Mouse (Mus musculus) macrophage (primary cell): ENCODE measurements around the gene Manba. TPM values are rescaled to one million over a fixed set of nuclear protein-coding genes. Genes with fewer than 3 reads are reported as not detected.
A peak's percentile ranks its signal among the peaks of the same experiment; 100 is the strongest.
"Not testable (repeated sequence)": the region's sequence is repeated elsewhere in the genome, so short reads cannot be mapped to it uniquely, and the experiment has no call there.

Experiments used
- H3K27ac ChIP-seq: fragments of 350-480 bp; formaldehyde crosslinking; 2 replicates; pipeline ENCODE4 v1.9.0; 2021
- H3K36me3 ChIP-seq: fragments of 350-480 bp; formaldehyde crosslinking; 2 replicates; pipeline ENCODE4 v1.9.0; 2021; ENCODE audit errors: inconsistent target
- H3K4me3 ChIP-seq: fragments of 350-480 bp; formaldehyde crosslinking; 2 replicates; pipeline ENCODE4 v1.9.0; 2021; ENCODE audit errors: inconsistent target
- H3K79me2 ChIP-seq: fragments of 350-480 bp; formaldehyde crosslinking; 2 replicates; pipeline ENCODE4 v1.9.0; 2021; ENCODE audit errors: inconsistent target
- WGBS: methylation state at CpG from one replicate; pipeline ENCODE4 v1.1.7; 2026; ENCODE audit warnings: inconsistent platforms; ENCODE audit not compliant: missing documents; 5-methylcytosine and 5-hydroxymethylcytosine counted together
- polyA plus RNA-seq: library from polyadenylated mRNA; stranded (reverse); fragments of 250-400 nt; gene quantifications from 3 replicates; pipeline ENCODE4 v1.2.4, GENCODE M21; 2018; ENCODE audit warnings: inconsistent platforms

The Manba gene
- polyA plus RNA-seq, 1 experiment from 2014 or later: 27.0 TPM

DNA sequence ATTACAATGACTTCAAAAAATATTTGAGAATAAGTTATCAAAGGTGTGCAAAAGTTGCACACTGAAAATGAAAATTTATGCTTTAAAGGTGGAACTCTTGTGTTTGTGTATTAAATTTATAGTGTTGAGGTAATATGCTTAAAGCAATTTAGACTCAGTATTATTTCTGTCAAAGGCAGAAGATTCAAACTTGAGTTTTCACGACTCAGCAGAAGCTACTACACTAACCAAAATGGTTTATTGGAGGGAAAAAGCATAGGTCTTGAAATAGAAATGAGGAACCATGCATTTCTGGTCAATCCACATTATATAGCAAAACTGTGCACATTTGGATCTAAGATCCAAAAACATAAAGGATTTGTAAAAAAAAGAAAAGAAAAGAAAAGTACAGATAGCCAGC, 14.6 kb upstream of the Manba start:
- Histone ChIP-seq H3K36me3 (peaks cover 12% of the 10 kb centered on the region; the same call in 1 of the 2 replicates), H3K4me3 (no peak overlapping the region), H3K27ac (peak overlapping the region; percentile 21), H3K79me2 (no peaks in the 10 kb centered on the region)
- WGBS: 8% methylated on average over 1 of the region's 1 CpGs

DNA sequence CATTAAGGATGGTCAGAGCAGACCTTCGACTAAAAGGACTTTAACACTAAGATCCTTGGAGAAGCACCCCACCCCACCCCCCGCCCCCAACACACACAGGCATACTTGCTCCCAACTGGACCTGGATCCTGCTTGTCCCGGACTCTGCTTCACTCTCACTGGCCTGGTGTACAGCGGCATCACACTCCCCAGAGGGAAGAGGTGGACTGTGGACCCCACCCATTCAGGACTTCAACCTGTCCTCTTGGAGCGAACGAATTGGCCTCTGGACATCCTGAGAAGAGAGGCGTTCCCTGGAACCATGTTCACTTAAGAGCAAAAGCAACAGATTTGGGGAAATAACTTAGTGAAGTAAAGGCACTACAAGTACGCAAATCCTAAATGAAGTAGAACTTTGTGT, 10.4 kb upstream of the Manba start:
- no peak overlapping the region for H3K27ac ChIP-seq
- no peaks in the 10 kb centered on the region for H3K79me2 ChIP-seq
- no peaks in the 10 kb centered on the region for H3K36me3 ChIP-seq
- no peak overlapping the region for H3K4me3 ChIP-seq
- WGBS: 94% methylated on average over 8 of the region's 8 CpGs

DNA sequence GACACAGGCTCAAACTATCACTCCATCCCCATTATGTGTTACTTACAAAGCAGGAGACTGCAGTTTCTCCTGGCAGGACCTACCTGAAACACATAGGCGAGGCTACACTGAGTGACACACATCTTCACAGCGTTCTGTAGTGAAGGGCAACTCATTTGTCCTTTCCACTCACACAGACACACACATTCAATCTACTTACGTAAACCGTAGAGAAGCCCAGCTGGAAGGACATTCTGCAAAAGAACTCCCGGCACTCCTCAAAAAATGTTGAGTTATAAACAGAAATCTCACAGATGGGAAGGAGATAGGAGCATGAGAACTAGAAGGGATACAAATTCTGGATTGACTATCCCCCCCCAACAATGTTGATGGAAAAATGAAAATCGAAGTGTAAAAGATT, 9.1 kb upstream of the Manba start:
- no peak overlapping the region for H3K27ac ChIP-seq
- H3K36me3 ChIP-seq: no peaks in the 10 kb centered on the region
- no peaks in the 10 kb centered on the region for H3K79me2 ChIP-seq
- 96% methylated on average over 6 of the region's 6 CpGs for WGBS
- no peak overlapping the region for H3K4me3 ChIP-seq

DNA sequence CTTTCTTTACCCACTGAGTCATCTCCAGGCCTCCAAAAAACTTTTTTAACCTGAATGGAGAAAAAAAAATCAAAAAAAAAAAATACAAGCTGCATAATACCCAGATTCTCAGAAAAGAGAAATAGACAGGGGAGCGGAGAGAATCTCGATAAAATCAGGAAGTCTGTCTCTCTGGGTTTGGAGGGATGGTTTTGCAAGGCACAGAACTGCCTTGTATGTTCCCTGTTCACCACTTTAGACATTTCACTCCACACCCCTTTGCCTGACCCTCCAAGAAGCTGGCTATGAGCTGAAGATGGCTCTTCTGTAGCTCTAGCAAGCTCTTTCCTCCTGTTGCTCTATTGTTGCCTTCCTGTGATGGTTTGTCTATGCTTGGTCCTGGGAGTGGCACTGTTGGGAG, 8.4 kb upstream of the Manba start:
- Histone ChIP-seq H3K4me3 (no peak overlapping the region), H3K27ac (no peak overlapping the region), H3K36me3 (no peaks in the 10 kb centered on the region), H3K79me2 (no peaks in the 10 kb centered on the region)
- WGBS: 13% methylated on average over 2 of the region's 2 CpGs

DNA sequence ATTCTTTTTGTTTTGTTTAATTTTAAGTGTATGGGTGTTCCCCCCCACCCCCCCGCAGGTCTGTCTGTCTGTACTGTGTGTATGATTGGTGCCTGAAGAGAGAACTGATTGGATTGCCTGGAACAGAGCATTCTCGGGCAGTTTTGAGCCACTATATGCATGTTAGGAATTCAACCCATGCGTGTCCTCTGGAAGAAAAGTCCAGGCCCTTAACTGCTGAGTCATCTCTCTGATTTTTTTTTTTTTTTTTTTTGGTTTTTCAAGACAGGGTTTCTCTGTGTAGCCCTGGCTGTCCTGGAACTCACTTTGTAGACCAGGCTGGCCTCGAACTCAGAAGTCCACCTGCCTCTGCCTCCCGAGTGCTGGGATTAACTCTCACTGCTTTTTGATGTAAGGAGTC, 6.3 kb upstream of the Manba start:
- H3K79me2 ChIP-seq, H3K27ac ChIP-seq, H3K4me3 ChIP-seq, H3K36me3 ChIP-seq: not testable (repeated sequence)
- 93% methylated on average over 3 of the region's 5 CpGs for WGBS

DNA sequence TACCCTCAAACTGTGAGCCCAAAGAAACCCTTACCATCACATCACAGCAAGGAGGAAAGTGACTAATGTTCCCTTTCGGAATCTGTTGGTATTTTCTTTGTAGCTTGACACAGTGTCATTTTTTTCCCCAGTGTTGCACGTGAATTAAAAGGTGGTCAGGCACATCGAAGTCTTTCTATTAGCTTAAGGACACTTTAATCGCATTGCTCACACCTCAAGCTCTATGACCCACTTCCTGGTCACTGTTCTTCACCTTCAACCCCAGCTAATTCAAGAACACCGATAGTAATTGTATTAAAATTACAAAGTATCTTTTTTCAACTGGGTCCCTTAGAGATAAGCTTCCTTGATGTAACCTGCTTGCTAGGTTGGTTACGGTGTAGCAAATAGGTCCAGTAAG, 4.6 kb upstream of the Manba start:
- H3K79me2 ChIP-seq: peaks cover 3% of the 10 kb centered on the region
- no peak overlapping the region for H3K4me3 ChIP-seq
- no peaks in the 10 kb centered on the region for H3K36me3 ChIP-seq
- H3K27ac ChIP-seq: no peak overlapping the region
- WGBS: 94% methylated on average over 6 of the region's 6 CpGs

DNA sequence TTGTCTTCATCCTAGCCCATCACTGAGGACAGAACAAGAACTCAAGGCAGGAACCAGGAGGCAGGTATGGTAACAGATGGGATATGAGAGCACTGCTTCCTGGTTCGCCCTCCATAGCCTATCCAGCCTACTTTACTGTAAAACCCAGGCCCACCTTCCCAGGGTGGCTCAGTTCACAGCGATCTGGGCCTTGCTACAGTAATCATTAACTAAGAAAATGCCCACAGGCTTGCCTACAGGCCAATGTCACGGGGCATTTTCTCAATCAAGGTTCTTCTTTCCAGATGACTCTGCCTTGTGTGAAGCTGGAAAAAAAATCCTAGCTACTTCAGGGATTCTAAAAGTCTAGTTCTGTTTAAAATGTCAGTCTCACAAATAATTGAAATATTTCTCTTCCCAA, 3.8 kb upstream of the Manba start:
- Histone ChIP-seq H3K79me2 (peaks cover 11% of the 10 kb centered on the region), H3K36me3 (no peaks in the 10 kb centered on the region), H3K4me3 (no peak overlapping the region), H3K27ac (no peak overlapping the region)
- 100% methylated on average over 3 of the region's 3 CpGs for WGBS

DNA sequence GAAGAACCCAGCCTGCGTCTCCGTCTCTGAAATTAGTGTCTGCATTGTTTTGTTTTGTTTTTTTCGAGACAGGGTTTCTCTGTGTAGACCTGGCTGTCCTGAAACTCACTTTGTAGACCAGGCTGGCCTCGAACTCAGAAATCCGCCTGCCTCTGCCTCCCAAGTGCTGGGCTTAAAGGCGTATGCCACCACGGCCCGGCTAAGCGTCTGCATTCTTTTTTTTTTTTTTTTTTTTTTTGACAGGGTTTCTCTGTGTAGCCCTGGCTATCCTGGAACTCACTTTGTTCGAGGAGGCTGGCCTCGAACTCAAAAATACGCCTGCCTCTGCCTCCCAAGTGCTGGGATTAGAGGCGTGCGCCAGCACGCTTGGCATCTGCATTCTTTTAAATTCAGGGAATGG, 761 bp upstream of the Manba start:
- H3K4me3 ChIP-seq: peak overlapping the region; percentile 86; the same call in 1 of the 2 replicates
- WGBS: 95% methylated on average over 12 of the region's 15 CpGs

DNA sequence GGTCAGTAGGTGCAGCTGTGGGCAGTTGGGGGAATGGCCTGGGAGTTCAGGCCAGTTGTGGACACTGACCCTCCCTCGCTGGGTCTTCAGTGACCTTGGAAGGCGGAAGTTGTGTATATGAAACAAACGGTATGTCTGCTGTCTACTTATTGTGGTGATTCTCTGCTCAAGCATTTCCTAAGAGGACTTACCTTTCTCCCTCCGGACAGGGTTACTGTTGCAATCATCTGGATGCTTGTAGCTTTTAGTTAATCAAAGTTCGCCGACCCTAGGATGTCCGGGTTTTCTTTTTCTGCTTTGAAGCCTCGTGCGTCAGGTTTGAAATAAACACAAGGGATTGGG, 460 bp downstream of the Manba start:
- WGBS: 2% methylated on average over 9 of the region's 9 CpGs
- peak overlapping the region; percentile 75 for H3K27ac ChIP-seq
- H3K4me3 ChIP-seq: peak overlapping the region; percentile 86
- peaks cover 47% of the 10 kb centered on the region for H3K79me2 ChIP-seq
- no peaks in the 10 kb centered on the region for H3K36me3 ChIP-seq

More for the DNA sequence above, 761 bp upstream of the Manba start:
- Histone ChIP-seq H3K79me2 (peaks cover 35% of the 10 kb centered on the region), H3K27ac (peak overlapping the region; percentile 43; the same call in 1 of the 2 replicates)
- H3K36me3 ChIP-seq: not testable (repeated sequence)

DNA sequence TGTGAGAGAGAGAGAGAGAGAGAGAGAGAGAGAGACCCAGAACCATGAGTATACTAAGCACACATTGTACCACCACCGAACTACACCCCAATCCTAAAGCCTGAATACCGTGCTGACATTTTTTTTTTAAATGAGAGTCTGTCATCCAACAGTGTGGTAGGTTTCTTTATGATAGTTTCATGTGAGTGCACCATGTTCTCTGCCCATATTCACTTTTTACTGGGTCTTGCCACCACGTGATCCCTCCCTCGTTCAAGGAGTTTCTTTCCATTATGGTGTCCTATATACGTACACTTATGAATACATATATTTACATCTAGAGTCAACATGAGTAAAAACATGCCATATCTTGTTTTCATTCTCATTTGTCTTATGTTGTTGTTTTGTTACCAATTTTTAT, 940 bp downstream of the Manba start:
- Histone ChIP-seq H3K79me2 (peaks cover 52% of the 10 kb centered on the region), H3K36me3 (no peaks in the 10 kb centered on the region), H3K27ac (peak overlapping the region; percentile 75; the same call in 1 of the 2 replicates), H3K4me3 (peak overlapping the region; percentile 86)
- 28% methylated on average over 5 of the region's 5 CpGs for WGBS

DNA sequence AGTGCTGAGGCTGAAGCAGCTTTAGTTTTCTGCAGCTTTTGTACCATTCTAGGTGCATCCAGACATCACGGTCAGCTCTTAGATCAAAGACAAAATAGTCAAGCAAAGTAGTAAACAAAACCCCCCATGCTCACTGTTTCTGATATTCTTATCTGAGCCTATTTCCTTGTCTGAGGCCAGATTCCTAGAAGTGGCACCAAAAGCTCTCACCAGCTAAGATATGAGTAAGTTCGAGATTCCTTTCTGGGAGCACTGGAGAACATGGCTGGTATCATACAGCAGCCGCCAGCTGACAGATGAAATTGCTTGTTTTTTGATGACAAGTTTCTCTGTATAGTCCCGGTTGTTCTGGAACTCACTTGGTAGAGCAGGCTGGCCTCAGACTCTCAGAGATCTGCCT, 2.4 kb downstream of the Manba start:
- Histone ChIP-seq H3K36me3 (no peaks in the 10 kb centered on the region), H3K4me3 (no peak overlapping the region), H3K79me2 (peaks cover 66% of the 10 kb centered on the region), H3K27ac (no peak overlapping the region)
- 99% methylated on average over 4 of the region's 4 CpGs for WGBS

DNA sequence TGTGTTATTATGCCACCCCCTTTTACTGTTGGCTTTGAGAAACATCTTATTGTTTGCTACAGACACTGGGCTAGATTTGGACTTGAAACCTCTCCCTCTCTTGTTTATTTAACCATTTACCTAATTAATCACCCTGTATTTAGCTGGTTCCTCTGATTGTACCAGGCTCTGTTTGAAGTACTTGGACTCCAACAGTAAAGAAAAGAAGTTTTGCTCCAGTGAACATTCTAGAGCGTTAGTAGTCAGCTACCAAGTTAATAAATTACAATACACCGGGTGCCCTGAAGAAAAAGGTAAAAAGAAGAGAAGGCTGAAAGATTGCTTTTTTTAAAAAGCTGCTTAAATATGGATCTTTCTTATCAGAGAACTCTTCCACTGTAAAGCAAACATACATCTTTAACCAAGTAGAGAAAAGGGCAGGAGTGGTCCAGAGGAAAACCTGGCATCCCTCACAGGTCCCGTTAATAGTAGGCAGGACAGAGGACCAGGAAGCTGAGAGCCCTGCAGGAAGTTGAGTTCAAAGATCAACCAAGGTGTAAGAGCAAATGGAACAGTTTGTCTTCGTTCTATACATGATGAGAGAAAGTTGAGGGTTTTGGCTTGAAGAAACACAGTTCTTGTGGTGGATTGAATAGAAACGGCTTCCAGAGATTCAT, 4.6 kb downstream of the Manba start:
- Histone ChIP-seq H3K79me2 (peaks cover 82% of the 10 kb centered on the region), H3K36me3 (no peaks in the 10 kb centered on the region), H3K27ac (no peak overlapping the region), H3K4me3 (no peak overlapping the region)
- WGBS: 97% methylated on average over 5 of the region's 5 CpGs

DNA sequence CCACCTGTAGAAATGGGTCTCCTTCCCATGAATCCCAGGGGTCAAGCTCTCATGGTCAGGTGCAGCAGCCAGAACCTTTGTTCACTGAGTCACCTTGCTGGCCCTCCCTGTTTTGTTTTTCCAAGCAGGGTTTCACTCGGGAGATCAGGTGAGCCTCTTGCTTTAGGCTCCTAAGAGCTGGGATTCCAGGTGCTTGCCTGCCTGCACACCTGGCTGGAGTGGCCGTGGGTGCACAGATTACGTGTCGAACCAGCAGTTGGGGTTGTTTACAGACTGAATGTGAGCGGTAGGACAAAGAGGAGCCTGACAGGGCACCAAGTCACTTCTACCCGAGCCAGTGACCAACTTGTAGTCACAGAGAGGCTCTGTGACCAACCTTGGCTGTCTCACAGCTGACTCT, 5.7 kb downstream of the Manba start:
- peaks cover 87% of the 10 kb centered on the region for H3K79me2 ChIP-seq
- 100% methylated on average over 6 of the region's 6 CpGs for WGBS
- H3K4me3 ChIP-seq: no peak overlapping the region
- H3K36me3 ChIP-seq: no peaks in the 10 kb centered on the region
- no peak overlapping the region for H3K27ac ChIP-seq

DNA sequence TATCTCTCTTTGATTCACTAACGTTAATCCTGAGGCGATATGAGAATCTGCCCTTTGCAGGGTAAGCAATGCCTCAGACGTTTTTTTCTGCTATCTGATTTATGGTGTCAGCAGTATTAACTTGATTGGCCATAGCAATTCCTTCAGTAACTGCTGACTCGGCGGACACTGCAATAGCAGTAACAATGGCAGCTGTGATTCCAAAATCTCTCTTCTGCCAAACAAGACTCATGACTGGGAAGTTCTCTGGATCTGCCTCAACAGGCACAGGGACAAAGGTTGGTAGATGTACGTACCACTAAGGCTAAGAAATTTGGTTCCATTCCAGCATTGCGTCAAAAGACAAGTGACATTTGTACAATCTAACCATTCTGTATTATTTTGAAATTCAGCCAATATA, 7.9 kb downstream of the Manba start:
- not testable (repeated sequence) for H3K36me3 ChIP-seq, H3K27ac ChIP-seq, H3K4me3 ChIP-seq
- H3K79me2 ChIP-seq: peaks cover 85% of the 10 kb centered on the region
- 96% methylated on average over 7 of the region's 7 CpGs for WGBS

DNA sequence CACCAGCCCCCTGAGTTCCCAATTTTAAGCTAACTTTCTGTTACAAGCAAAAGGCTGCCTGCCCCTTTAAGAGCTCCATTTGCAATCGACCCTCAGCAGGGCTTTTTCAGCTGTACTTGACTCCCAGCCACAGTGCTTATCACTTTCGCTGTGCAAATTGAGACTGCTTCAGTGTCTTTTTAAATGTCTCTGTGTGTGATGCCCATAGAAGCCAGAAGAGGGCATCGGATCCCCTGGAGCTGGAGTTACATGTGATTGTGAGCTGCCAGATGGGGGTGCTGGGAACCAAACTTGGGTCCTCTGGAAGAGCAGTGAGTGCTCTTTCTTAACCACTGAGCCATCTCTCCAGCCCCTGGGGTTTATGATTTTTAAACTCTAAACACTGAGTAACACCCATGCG, 12.5 kb downstream of the Manba start:
- not testable (repeated sequence) for H3K27ac ChIP-seq, H3K36me3 ChIP-seq, H3K4me3 ChIP-seq
- H3K79me2 ChIP-seq: peaks cover 87% of the 10 kb centered on the region
- WGBS: 94% methylated on average over 4 of the region's 4 CpGs

DNA sequence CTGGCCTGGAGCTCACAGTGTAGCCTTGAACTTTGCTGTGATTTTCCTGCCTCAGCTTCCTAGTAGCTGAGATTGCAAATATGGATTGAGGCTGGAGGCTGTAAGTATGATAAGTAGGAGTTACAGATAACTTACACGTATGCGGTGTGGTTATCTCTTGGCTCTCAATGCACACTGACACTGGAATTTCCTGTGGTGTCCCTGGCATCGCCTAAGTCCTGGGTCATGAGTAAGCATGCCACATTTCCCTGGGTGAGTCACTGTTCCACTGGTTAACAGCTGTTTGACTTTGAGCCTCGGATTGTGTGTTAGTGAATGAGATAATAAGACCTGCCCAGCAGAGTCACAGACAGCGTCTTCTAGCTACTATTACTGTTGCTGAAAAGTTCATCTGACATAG, 13.5 kb downstream of the Manba start:
- no peak overlapping the region for H3K27ac ChIP-seq
- 72% methylated on average over 5 of the region's 5 CpGs for WGBS

More for the DNA sequence above, 13.5 kb downstream of the Manba start:
- H3K4me3 ChIP-seq: no peak overlapping the region
- H3K36me3 ChIP-seq: no peaks in the 10 kb centered on the region
- H3K79me2 ChIP-seq: peaks cover 90% of the 10 kb centered on the region
